Mouse (Mus musculus): ENCODE measurements around the gene Rnf207.

GRCm38 (mm10) chr4:152337772-152338171 lies 19.0 kb upstream of the Rnf207 start:
- no peak for TF ChIP-seq CTCF (IDR thresholded peaks at IDR 0.05; ENCODE audit: extremely low read depth, insufficient read depth, low read length)
- TF ChIP-seq POLR2A (IDR thresholded peaks at IDR 0.05; ENCODE audit: extremely low read depth, insufficient read depth, low read length), result no peak

Data from cortical plate, adult 2 months (tissue).